Mouse (Mus musculus) bone marrow macrophage, adult 2 months (primary cell): ENCODE measurements around the gene Sult4a1.

Source experiments
- CTCF ChIP-seq: IDR thresholded peaks from 2 replicates; pipeline ENCODE4 v1.5.1; 2012; ENCODE audit warnings: low read depth, mild to moderate bottlenecking, low read length, moderate library complexity
- POLR2A ChIP-seq: IDR thresholded peaks from 2 replicates; pipeline ENCODE4 v1.6.1; 2012; ENCODE audit warnings: mild to moderate bottlenecking, low read depth, low read length, borderline replicate concordance

DNA sequence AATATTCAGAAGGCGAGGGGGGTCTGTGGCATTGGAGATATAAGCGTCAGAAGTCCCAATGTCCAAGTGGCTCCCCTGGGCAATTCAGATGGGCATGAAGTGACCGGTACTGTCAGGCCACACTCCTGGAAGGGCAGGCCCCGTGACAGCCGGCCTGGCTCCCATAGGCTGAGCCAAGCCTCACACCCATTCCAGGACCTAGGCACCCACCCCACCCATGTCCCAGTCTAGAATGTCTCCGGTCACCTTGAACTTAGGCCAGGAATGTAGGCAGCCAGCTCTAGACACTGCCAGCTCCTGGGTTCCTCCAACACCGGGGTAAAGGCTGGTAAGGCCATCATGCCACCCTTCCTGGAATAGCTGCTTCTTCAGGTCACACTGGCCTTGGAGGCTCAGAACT is 26.4 kb upstream of the Sult4a1 start:
- TF ChIP-seq CTCF (no peak), POLR2A (no peak)
